Mouse (Mus musculus): Measurements from ENCODE around the gene Pip4k2a. TPM values are rescaled to one million over a fixed set of nuclear protein-coding genes. Genes with fewer than 3 reads are reported as not detected.

The Pip4k2a gene
- polyA plus RNA-seq, 1 experiment from 2014 or later: 7.4 TPM

- 82% methylated on average over 7 of the region's 7 CpGs for WGBS
Observed at GRCm38 (mm10) chr2:18979675-18980074, 18.3 kb downstream of the Pip4k2a start.

GRCm38 (mm10) chr2:18979046-18979445 is 18.9 kb downstream of the Pip4k2a start:
- Histone ChIP-seq H3K27me3 (ENCODE audit: control insufficient read depth, insufficient read depth, low read length) (no peaks in the 10 kb centered on the region), H3K4me1 (ENCODE audit: control insufficient read depth in 2 of 2, insufficient read depth in 2 of 2, low read length in 2 of 2) (peaks cover 0 to 10% of the 10 kb centered on the region in 2 experiments; a peak in 3 of 4 replicates), H3K9me3 (ENCODE audit: control insufficient read depth, low read length) (no peaks in the 10 kb centered on the region), H3K4me3 (ENCODE audit: control insufficient read depth in 1 of 2, insufficient read depth in 1 of 2, low read depth in 1 of 2, low read length in 2 of 2) (no peak overlapping the region), H3K4me2 (ENCODE audit: low read length) (no peak overlapping the region), H3K9ac (ENCODE audit: low read length) (no peak overlapping the region), H3K27ac (replicated peaks in 1 of 2; ENCODE audit: control insufficient read depth in 1 of 2, insufficient read depth in 1 of 2, low read depth in 2 of 2, low read length in 2 of 2) (no peak overlapping the region), H3K36me3 (ENCODE audit: control insufficient read depth, insufficient read depth, low read length) (no peaks in the 10 kb centered on the region)
- WGBS: 72% methylated on average over 4 of the region's 4 CpGs
- no peak for ATAC-seq (ENCODE audit: insufficient number of reproducible peaks, insufficient read depth, low FRiP score, low read depth)

More at GRCm38 (mm10) chr2:18979675-18980074, 18.3 kb downstream of the Pip4k2a start:
- Histone ChIP-seq H3K4me1 (ENCODE audit: control insufficient read depth in 2 of 2, insufficient read depth in 2 of 2, low read length in 2 of 2) (peaks cover 0 to 10% of the 10 kb centered on the region in 2 experiments; a peak in 3 of 4 replicates), H3K36me3 (ENCODE audit: control insufficient read depth, insufficient read depth, low read length) (0 out of 2 replicates have a peak, but pooled peaks cover 3% of the 10 kb centered on the region), H3K9ac (ENCODE audit: low read length) (no peak overlapping the region), H3K9me3 (ENCODE audit: control insufficient read depth, low read length) (no peaks in the 10 kb centered on the region), H3K4me3 (ENCODE audit: control insufficient read depth in 1 of 2, insufficient read depth in 1 of 2, low read depth in 1 of 2, low read length in 2 of 2) (no peak overlapping the region), H3K4me2 (ENCODE audit: low read length) (no peak overlapping the region), H3K27me3 (ENCODE audit: control insufficient read depth, insufficient read depth, low read length) (no peaks in the 10 kb centered on the region), H3K27ac (replicated peaks in 1 of 2; ENCODE audit: control insufficient read depth in 1 of 2, insufficient read depth in 1 of 2, low read depth in 2 of 2, low read length in 2 of 2) (no peak overlapping the region)
- ATAC-seq (ENCODE audit: insufficient number of reproducible peaks, insufficient read depth, low FRiP score, low read depth): no peak

- H3K9me3 ChIP-seq (ENCODE audit: control insufficient read depth, low read length): peaks cover 12% of the 10 kb centered on the region; the same call in 1 of the 2 replicates
- H3K36me3 ChIP-seq (ENCODE audit: control insufficient read depth, insufficient read depth, low read length): no peaks in the 10 kb centered on the region
- WGBS: 58% methylated on average over 10 of the region's 10 CpGs
- no peak for ATAC-seq (ENCODE audit: insufficient number of reproducible peaks, insufficient read depth, low FRiP score, low read depth)
- no peak overlapping the region for H3K4me3 ChIP-seq (ENCODE audit: control insufficient read depth in 1 of 2, insufficient read depth in 1 of 2, low read depth in 1 of 2, low read length in 2 of 2)
- no peak overlapping the region for H3K27ac ChIP-seq (replicated peaks in 1 of 2; ENCODE audit: control insufficient read depth in 1 of 2, insufficient read depth in 1 of 2, low read depth in 2 of 2, low read length in 2 of 2)
- no peak overlapping the region for H3K4me2 ChIP-seq (ENCODE audit: low read length)
- H3K27me3 ChIP-seq (ENCODE audit: control insufficient read depth, insufficient read depth, low read length): no peaks in the 10 kb centered on the region
- H3K4me1 ChIP-seq (ENCODE audit: control insufficient read depth in 2 of 2, insufficient read depth in 2 of 2, low read length in 2 of 2): peaks cover 0 to 10% of the 10 kb centered on the region in 2 experiments; a peak in 3 of 4 replicates
- no peak overlapping the region for H3K9ac ChIP-seq (ENCODE audit: low read length)
Observed at GRCm38 (mm10) chr2:18977201-18977805, 20.6 kb downstream of the Pip4k2a start.

- 93% methylated on average over 2 of the region's 2 CpGs for WGBS
- H3K4me1 ChIP-seq (ENCODE audit: control insufficient read depth in 2 of 2, insufficient read depth in 2 of 2, low read length in 2 of 2): peaks cover 0 to 10% of the 10 kb centered on the region in 2 experiments; a peak in 3 of 4 replicates
- H3K36me3 ChIP-seq (ENCODE audit: control insufficient read depth, insufficient read depth, low read length): no peaks in the 10 kb centered on the region
- H3K27me3 ChIP-seq (ENCODE audit: control insufficient read depth, insufficient read depth, low read length): no peaks in the 10 kb centered on the region
- H3K9me3 ChIP-seq (ENCODE audit: control insufficient read depth, low read length): peaks cover 14% of the 10 kb centered on the region; the same call in 1 of the 2 replicates
- no peak overlapping the region for H3K9ac ChIP-seq (ENCODE audit: low read length)
- no peak overlapping the region for H3K27ac ChIP-seq (replicated peaks in 1 of 2; ENCODE audit: control insufficient read depth in 1 of 2, insufficient read depth in 1 of 2, low read depth in 2 of 2, low read length in 2 of 2)
- H3K4me3 ChIP-seq (ENCODE audit: control insufficient read depth in 1 of 2, insufficient read depth in 1 of 2, low read depth in 1 of 2, low read length in 2 of 2): no peak overlapping the region
- H3K4me2 ChIP-seq (ENCODE audit: low read length): no peak overlapping the region
- no peak for ATAC-seq (ENCODE audit: insufficient number of reproducible peaks, insufficient read depth, low FRiP score, low read depth)
Observed at GRCm38 (mm10) chr2:18976175-18976574, 21.8 kb downstream of the Pip4k2a start.

- Histone ChIP-seq H3K9me3 (ENCODE audit: control insufficient read depth, low read length) (peaks cover 14% of the 10 kb centered on the region; the same call in 1 of the 2 replicates), H3K9ac (ENCODE audit: low read length) (no peak overlapping the region), H3K4me1 (ENCODE audit: control insufficient read depth in 2 of 2, insufficient read depth in 2 of 2, low read length in 2 of 2) (peaks cover 0 to 10% of the 10 kb centered on the region in 2 experiments; a peak in 3 of 4 replicates), H3K4me3 (ENCODE audit: control insufficient read depth in 1 of 2, insufficient read depth in 1 of 2, low read depth in 1 of 2, low read length in 2 of 2) (no peak overlapping the region), H3K27me3 (ENCODE audit: control insufficient read depth, insufficient read depth, low read length) (no peaks in the 10 kb centered on the region), H3K4me2 (ENCODE audit: low read length) (no peak overlapping the region), H3K27ac (replicated peaks in 1 of 2; ENCODE audit: control insufficient read depth in 1 of 2, insufficient read depth in 1 of 2, low read depth in 2 of 2, low read length in 2 of 2) (no peak overlapping the region), H3K36me3 (ENCODE audit: control insufficient read depth, insufficient read depth, low read length) (no peaks in the 10 kb centered on the region)
- WGBS: 56% methylated on average over 4 of the region's 4 CpGs
- ATAC-seq (ENCODE audit: insufficient number of reproducible peaks, insufficient read depth, low FRiP score, low read depth): no peak
Observed at GRCm38 (mm10) chr2:18974882-18975645, 22.9 kb downstream of the Pip4k2a start.

- H3K36me3 ChIP-seq (ENCODE audit: control insufficient read depth, insufficient read depth, low read length): no peaks in the 10 kb centered on the region
- H3K4me2 ChIP-seq (ENCODE audit: low read length): no peak overlapping the region
- H3K9me3 ChIP-seq (ENCODE audit: control insufficient read depth, low read length): peaks cover 14% of the 10 kb centered on the region; the same call in 1 of the 2 replicates
- H3K4me1 ChIP-seq (ENCODE audit: control insufficient read depth in 2 of 2, insufficient read depth in 2 of 2, low read length in 2 of 2): peaks cover 0 to 12% of the 10 kb centered on the region in 2 experiments; a peak in 3 of 4 replicates
- no peak overlapping the region for H3K27ac ChIP-seq (replicated peaks in 1 of 2; ENCODE audit: control insufficient read depth in 1 of 2, insufficient read depth in 1 of 2, low read depth in 2 of 2, low read length in 2 of 2)
- no peak overlapping the region for H3K4me3 ChIP-seq (ENCODE audit: control insufficient read depth in 1 of 2, insufficient read depth in 1 of 2, low read depth in 1 of 2, low read length in 2 of 2)
- 81% methylated on average over 3 of the region's 3 CpGs for WGBS
- H3K9ac ChIP-seq (ENCODE audit: low read length): no peak overlapping the region
- no peak for ATAC-seq (ENCODE audit: insufficient number of reproducible peaks, insufficient read depth, low FRiP score, low read depth)
- H3K27me3 ChIP-seq (ENCODE audit: control insufficient read depth, insufficient read depth, low read length): no peaks in the 10 kb centered on the region
Observed at GRCm38 (mm10) chr2:18971564-18971963, 26.4 kb downstream of the Pip4k2a start.

GRCm38 (mm10) chr2:18970461-18970860 is 27.5 kb downstream of the Pip4k2a start:
- no peak overlapping the region for H3K9ac ChIP-seq (ENCODE audit: low read length)
- 79% methylated on average over 2 of the region's 2 CpGs for WGBS
- ATAC-seq (ENCODE audit: insufficient number of reproducible peaks, insufficient read depth, low FRiP score, low read depth): no peak

More at GRCm38 (mm10) chr2:18970461-18970860, 27.5 kb downstream of the Pip4k2a start:
- no peaks in the 10 kb centered on the region for H3K36me3 ChIP-seq (ENCODE audit: control insufficient read depth, insufficient read depth, low read length)
- no peak overlapping the region for H3K4me3 ChIP-seq (ENCODE audit: control insufficient read depth in 1 of 2, insufficient read depth in 1 of 2, low read depth in 1 of 2, low read length in 2 of 2)
- peaks cover 14% of the 10 kb centered on the region; the same call in 1 of the 2 replicates for H3K9me3 ChIP-seq (ENCODE audit: control insufficient read depth, low read length)
- H3K4me1 ChIP-seq (ENCODE audit: control insufficient read depth in 2 of 2, insufficient read depth in 2 of 2, low read length in 2 of 2): peaks cover 0 to 12% of the 10 kb centered on the region in 2 experiments; a peak in 3 of 4 replicates
- H3K27ac ChIP-seq (replicated peaks in 1 of 2; ENCODE audit: control insufficient read depth in 1 of 2, insufficient read depth in 1 of 2, low read depth in 2 of 2, low read length in 2 of 2): no peak overlapping the region
- no peaks in the 10 kb centered on the region for H3K27me3 ChIP-seq (ENCODE audit: control insufficient read depth, insufficient read depth, low read length)
- H3K4me2 ChIP-seq (ENCODE audit: low read length): no peak overlapping the region
